Mouse (Mus musculus) natural killer cell, adult 2 months (primary cell): ENCODE measurements at regions not wholly inside any gene's neighbourhood (a gene's known extent, or its start where the extent isn't known, plus 50 kb on each side); places are given as distances from the start of the nearest gene placed in this dataset.

Experiments used
- DNase-seq, 2 experiments: peaks; one replicate each; pipeline ENCODE4 v3.0.0; 2022; ENCODE audit warnings: low spot score in 2 of 2

DNA sequence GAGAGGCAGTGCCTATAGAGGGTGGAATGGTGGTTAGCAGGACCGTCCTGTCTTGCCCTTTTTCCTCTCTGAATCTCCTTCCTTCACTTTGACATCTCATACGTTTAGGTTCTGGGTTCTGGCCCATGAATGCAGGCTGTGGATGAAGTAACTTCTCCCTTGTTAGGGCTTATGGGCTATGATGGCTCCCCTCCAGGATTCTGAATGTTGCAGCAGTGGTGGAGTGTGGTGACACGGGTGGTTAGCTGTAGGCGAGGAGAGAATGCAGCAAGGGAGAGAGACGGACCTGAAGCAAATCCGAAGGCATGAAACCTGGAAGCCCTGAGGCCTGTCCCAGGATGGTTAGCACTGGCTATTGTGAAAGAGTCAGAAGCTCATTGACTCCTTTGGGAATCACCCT, 204.4 kb upstream of the Gm5148 start:
- DNase-seq: no peak

DNA sequence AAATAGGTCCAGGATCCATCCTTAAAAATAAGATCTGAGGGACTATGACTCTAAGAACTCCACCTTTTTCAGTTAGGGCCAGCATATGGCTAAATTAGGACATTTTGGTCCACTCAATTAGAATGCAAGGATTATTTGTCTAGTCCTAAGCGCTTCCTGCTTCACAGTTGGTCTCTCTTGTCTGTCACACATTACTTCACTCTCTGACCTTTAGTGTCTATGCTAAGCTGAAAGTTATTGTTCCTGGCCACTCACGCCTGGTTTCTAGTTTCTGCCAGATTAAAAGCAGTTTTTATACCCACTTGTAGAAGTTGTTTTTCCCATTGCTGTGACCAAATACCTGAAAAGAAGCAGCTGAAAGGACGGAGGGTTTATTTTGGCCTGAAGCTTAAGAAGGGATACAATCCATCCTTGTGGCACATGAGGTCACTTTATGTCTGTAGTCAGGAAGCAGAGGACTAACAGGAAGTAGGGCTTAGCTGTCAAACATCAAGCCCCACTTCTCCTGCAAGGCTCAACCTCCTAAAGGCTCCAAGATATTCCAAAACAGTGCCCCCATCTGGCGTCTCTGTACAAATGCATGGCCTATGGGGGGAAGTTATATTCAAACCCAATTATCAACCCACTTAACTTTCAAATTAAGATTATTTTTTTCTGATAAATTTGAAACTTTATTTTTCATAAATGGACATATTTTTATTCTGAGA, 195.3 kb upstream of the Gm5148 start:
- no peak for DNase-seq

DNA sequence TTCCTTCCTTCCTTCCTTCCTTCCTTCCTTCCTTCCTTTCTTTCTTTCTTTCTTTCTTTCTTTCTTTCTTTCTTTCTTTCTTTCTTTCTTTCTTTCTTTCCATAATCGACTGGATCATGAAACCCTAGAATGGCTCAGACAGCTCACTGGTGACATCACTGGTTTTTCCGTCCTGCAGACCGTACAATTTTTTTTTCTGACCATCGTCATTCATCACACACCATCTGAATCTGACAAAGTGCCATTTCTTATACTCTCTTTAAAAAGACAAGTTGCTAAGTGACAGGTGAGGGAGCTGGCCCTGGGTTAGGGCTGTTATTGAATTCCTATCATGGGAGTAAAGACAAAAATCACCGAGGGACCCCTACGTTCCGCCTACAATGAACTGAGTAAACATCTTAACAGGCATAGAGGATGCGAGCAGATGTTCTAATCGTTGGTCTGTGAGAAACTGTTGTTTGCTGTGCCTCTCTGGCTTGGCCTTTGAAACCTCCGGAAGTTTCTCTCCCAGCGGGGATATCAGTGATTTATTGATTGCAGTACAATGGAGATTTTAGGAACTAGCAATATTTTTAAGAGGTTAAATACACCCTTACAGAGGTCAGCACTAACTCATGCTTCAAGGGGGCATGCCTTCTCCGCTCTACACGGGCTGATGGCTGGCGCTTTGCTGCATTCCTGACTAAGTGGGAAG, 192.6 kb upstream of the Gm5148 start:
- DNase-seq: no peak

DNA sequence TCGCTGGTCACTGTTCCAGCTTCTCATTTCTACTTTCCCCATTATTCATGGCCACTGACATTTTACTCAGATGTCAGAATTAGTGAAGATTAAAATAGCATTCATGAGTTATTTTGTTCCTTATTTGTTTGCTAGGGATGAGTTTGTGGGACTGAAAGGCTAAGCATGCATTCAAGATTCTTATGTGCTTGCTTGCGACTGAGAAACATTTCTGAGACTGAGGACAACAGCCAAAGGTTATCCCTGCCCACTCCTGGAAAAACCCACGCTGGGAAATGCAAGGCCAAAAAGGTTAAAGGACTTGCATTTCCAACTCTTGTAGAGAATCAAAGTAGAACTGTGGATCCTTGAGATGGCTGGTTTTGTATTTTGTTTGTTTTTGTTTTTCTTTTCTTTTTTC, 192.0 kb upstream of the Gm5148 start:
- DNase-seq: no peak

DNA sequence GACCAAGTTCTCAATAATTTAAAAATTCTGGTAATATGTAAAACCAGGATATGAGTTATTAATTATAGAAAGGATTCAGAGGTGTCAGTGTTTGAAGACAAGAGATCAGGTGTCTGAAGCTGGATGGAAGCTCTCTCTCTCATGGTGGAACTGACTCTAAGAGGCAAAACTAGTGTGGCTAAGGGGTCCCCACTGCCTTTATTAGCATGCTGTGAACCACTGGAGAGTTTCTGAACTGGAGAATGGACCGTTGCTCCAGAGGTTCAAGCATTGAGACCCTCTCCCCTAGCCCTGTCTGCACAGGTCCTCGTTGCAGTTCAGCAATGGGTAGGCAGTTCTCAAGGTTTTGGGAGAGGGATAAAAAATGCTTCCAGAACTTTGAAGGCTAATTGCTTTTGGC, 191.4 kb upstream of the Gm5148 start:
- no peak for DNase-seq

DNA sequence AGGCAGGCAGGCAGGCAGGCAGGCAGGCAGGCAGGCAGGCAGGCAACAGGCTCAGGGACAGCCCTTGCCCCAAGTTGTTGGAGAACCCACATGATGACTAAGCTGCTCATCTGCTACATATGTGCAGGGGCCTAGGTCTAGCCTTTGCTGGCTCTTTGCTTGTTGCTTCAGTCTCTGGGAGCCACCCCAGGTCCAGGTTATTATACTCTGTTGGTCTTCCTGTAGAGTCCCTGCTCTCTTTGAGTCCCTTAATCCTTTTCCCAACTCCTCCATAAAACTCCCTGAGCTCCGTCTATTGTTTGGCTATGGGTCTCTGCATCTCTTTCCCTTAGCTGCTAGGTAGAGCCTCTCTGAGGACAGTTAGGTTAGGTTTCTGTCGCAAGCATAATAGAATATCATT, 189.8 kb upstream of the Gm5148 start:
- DNase-seq: no peak

DNA sequence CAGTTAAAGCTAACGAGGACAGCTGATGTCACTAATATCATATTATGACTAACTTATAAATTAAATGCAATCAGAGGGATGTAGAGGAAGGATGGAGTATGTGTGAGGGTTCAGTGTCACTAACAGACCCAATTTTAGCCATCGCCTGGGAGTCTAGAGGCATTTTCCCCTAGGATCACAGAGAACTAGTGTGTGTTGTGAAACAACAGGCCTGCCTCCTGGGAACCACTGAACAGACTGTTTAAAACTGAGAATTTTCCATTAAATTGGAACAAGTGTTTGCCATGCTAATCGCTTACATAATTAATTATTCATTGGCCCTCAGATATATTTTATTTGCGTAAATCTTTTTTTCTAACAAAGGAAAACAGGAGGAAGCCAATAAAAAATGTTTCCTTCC, 185.5 kb upstream of the Gm5148 start:
- DNase-seq: no peak

DNA sequence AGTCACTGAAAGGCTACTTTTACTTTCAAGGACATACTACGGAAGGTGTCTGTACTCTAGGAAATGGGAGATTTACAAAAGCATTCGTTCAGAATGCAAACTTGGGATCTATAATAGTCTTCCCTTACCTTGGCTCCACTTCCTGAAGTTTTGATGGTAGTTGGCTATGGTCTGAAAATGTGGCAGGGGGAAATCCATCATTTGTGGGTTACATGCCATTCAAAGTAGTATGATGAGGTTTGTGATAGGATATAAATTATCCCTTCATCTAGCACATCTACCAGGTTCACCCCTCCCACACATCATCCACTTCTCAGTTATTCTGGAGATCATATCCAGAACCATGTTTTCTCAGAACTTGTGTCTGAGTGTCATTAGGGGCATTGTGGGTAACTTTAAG, 184.7 kb upstream of the Gm5148 start:
- no peak for DNase-seq

DNA sequence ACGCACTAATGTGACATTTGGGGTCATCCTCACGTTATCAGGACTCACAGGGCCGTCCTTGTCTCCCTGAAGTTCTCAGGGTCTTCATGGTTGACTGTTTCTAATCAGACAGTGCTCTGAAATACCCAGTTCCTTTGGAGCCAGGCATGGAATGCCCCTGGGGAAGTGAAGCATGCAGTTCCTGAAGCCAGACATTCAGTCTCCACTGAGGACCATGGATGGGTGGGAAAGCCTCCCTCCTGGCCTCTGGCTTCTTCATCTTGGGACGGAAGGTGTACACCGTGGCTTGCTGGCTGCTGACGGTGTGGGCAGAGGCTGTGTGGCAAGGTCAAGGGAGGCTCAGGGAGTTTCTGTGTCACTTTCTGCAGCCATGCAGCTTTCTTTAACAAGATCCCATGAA, 184.2 kb upstream of the Gm5148 start:
- DNase-seq: no peak

DNA sequence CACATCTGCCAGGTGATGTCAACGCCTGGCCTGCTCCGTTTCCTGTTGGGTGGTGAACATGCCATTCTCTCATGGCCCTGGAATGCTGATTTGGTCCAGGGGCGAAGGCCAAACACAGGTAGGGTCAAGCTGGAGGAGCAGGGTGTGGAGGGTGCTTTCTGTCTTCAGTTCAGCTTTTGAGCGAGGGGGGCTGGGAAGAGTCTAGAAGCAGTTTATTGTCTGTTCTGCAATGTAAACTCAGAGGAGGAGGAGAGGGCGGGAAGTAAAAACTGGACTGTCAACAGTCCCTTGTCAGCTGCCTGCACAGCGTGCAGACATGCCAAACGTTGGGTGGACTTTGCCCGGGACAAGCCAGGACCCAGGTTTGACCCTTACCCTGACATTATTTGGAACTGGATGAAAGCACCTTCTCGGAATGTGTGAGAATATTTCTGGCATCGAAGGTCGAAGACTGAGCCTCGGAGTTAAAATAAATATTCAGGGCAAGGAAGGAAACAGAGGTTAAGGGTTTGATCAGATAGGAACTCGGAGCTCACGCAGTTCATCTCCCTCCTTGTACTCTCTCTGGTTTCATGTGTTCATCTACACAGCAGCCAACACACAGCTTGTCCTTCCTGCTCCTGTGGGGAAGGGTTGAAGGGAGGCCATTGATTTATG, 183.3 kb upstream of the Gm5148 start:
- DNase-seq: no peak

DNA sequence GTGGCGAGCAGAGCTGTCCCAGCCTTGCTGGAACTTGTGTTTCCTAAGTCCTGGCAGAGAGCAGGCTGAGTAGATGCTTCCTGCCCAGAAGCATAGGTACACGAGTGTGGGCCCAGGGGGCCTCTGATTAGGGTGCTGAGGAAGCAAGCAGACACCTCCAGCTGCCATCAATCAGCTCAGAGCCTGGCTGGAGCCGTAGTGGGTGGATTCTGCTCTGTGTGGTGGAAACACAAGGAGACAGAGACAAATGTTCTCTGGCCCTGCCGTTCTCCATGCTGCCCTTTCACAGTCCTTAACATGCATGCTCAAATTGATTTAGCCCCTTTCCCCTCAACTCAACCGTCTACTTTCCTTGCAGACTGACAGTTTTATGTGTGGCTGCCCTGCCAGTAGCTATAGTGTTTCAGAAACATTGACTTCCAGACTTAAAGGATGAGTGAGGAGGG, 182.5 kb upstream of the Gm5148 start:
- DNase-seq: no peak

DNA sequence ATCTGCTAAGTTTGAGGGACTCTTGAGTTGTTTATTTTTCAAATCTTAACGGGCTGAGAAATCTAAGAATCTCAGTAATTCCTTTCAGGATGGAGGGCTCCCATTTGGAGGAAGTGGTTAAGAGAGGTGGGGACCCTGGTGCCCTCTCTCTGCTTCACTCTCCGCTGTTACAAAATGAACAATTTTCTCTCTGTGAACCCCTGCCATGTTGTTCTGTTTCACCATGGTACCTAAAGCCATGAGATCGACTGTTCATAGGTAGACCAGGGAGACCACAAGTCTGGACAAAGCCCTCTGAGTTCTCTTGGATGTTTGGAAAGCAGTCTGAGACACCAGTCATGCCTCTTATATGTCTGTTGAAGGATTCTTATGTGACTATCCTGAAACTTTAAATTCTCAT, 179.9 kb upstream of the Gm5148 start:
- DNase-seq: no peak

DNA sequence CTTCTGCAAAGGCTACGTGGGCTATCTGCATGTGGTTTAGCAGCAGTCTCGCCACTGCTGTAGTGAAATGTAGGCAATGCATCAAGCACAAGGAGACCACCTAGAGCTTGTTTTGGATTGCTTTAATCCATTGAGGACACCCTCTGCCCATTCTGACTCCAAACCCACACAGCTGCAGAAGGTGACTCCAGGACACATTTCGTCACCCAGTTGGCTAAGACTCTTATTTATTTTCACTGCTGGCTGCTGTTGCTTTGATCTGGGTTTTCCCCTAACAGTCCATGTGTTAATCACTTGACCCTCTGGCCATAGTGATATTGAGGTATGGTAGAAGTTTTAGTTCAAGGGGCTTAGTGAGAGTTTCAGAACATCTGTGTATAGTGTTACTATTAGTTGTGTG, 179.2 kb upstream of the Gm5148 start:
- no peak for DNase-seq

DNA sequence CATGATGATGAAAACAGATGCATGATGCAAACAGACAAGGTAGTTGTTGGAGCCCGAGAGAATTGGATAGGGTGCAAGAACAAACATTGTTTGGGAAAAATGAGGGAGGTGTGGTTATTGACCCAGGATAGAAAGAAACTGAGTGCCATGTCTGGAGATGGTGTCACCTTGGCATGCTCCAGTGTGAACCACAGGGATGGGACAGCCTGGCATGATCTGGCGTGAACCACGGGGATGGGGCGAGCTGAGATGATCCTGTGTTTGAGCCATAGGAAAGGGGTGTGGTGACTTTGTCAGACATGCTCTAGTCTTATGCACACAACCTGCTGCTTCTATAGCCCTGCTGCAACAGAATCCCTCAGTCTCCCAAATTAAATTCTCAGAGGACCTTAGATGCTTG, 178.7 kb upstream of the Gm5148 start:
- DNase-seq: no peak

DNA sequence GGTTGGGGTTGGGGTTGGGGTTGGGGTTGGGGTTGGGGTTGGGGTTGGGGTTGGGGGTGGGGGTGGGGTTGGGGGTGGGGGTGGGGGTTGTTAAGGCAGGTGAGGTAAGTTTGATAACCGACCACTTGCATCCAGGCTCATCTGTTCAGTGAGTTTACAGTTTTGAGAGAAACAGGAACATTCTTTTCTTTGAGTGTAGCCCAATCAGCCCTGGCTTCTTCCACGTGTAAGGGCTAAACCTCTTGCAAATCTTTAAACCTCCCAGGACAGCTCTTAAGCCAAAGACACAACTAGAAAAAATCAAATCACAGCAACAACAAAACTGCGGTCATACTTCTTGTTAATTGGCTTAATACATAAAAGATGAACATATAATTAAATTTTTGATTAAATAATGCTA, 173.1 kb upstream of the Gm5148 start:
- DNase-seq: no peak

DNA sequence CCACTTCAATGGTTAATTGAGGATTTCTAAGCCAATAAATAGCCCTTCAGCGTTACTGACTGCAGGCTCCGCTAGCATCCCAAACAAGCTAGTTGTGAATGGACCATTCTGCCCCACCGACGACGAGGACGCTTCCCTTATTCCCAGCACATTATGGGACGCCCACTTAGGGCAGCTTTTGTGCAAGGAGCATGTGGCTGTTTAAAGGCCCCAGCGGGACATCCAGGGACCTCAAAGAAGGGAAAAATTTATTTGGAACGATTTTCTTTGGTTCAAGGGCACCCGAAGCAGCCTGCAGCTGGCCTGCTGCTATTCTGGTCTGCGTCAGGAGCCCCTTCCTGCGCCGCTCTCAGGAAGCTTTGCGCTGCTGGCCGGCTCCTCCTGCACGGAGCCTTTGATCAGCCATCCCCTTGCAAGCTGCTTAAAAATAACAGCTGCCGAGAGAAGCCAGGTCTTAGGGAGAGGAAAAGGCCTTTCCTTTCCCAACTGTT, 172.6 kb upstream of the Gm5148 start:
- no peak for DNase-seq

DNA sequence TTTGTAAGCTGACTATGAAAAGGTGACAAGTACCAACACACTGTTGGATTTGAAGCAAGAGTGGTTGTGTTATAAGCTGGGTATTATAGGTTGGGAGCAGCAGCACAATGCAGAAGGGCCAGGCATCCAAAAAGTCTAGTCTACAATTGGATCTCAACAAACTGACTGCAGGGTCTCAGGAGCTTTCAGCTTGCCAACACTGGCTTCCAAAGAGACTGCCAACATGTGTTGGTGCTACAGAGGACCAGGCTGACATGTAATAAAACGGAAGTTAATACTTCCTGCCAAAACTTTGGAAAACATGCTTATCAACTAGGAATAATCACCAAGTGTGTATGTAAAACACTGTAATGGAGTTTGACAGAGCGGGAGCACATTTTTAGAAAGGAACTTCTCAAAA, 170.3 kb upstream of the Gm5148 start:
- no peak for DNase-seq

DNA sequence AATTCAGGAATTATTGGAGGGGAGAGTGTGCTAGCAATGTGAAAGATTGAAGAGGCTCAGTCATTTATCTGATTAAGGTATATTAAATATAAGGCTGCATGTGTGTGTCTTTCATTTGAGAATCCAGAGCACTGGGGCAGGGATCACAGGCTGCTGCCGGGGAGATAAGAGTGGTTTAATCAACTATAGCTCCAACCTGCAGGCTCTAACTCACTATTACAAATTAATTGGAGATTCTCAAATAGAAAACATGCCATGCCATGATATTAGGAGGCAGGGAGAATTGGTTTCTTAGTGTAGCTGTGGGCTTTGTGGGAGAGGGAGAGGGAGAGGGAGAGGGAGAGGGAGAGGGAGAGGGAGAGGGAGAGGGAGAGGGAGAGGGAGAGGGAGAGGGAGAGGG, 165.9 kb upstream of the Gm5148 start:
- DNase-seq: no peak

DNA sequence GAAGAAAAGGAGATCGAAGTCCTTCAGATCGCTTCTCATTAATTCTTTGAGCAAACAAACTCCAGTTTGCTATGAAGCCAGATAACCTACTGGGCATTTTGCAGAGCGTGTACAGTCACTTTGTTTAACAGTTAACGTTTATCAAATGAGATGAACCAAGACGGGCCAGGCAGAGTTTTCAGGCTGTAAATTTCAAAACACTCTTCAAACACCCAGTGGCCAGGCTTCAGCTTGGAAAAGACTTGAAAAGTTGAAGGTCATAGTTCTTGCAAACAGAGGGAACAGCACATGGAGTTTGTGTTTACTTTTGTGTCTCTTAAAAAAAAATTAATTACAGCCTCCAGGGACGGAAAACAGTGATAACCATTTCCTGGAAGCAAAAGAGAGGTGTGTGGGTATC, 164.2 kb upstream of the Gm5148 start:
- no peak for DNase-seq

DNA sequence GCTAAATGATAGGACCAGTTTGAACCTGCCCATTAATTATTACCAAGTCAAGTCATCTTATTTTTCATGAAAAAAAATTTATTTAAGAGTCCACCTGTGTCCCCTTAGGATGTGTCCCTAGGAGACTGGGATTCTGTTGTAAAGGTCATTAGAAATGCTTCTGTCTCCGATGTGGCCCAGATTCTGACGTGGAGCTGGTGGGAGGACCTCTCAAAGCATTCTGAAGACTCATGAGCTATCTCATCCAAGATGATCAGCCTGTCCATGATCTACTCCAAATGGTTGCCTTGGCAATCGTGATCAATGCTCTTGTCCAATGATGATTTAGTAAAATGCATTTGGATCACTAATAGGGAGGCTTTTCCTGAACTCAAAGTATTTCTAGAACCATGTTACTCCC, 163.4 kb upstream of the Gm5148 start:
- no peak for DNase-seq

DNA sequence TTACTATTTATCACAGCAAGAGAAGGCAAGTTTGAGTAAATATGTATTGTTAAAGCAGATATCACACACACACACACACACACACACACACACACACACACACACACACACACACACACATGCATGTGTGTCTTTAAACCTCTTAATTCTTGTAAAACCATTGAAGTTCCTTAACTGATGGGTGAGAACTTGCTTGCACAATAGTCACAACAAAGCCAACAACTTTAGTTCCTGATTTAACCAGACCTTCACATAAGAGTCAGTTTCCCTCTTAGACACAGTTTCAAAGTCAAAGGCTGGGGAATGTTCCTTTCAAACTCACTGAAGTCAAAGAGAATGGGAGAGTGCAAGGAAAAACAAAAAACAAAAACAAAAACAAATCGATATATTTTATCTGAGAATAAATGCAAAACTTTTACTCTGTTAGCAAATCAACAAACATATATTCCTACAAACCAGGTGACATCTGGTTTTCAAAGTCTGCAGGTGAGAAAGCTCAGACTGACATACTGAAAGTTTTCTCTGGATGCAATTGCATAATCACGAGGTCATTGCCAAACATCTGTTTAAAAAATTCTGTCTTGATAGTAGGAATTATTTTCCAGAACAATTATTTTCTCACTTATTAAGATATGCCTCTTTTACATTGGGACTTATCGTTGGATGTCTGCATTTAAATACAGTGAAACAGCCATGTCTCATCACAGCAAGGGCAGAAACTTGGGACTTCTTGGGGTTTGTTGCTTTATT, 162.6 kb upstream of the Gm5148 start:
- no peak for DNase-seq

DNA sequence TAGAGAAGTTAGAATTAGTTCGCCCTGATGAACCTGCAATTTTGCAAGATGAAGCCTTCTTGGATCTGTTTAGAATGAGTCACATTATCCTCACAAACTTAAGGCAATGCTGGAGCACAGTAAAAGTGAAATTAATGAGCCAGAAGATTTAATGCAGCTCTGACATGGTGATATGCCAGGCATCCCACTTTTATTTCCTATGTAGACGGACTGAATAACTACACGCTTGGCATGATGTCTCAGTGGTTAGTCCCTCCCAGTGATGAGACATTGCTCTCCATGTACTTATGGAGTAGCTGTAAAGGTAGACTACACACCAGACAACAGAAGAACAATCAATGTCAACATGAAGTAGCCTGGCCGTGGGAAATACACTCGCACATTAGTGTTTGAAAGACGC, 161.5 kb upstream of the Gm5148 start:
- no peak for DNase-seq
